Mouse (Mus musculus) testis, postnatal 10 days (tissue): Measurements from ENCODE around the gene Gmppa.

Experiments used
- DNase-seq: peaks from one replicate; pipeline ENCODE4 v3.0.0; 2021; ENCODE audit warnings: low spot score

Gene Gmppa

GRCm38 (mm10) chr1:75423780-75424390 lies 11.8 kb upstream of the Gmppa start:
- no peak for DNase-seq

GRCm38 (mm10) chr1:75425796-75426471 lies 9.8 kb upstream of the Gmppa start:
- DNase-seq, result peak; percentile 72

GRCm38 (mm10) chr1:75438782-75439181 lies 3.1 kb downstream of the Gmppa start:
- no peak for DNase-seq

- no peak for DNase-seq
Observed at GRCm38 (mm10) chr1:75440661-75441060, 4.9 kb downstream of the Gmppa start.

- DNase-seq, result no peak
Observed at GRCm38 (mm10) chr1:75441471-75441996, 5.8 kb downstream of the Gmppa start.

GRCm38 (mm10) chr1:75442171-75442570 lies 6.4 kb downstream of the Gmppa start:
- no peak for DNase-seq

GRCm38 (mm10) chr1:75442811-75443210 lies 7.1 kb downstream of the Gmppa start:
- no peak for DNase-seq

- DNase-seq, result no peak
Observed at GRCm38 (mm10) chr1:75443247-75444024, 7.7 kb downstream of the Gmppa start.

- no peak for DNase-seq
Observed at GRCm38 (mm10) chr1:75444208-75444607, 8.5 kb downstream of the Gmppa start.

- DNase-seq, result no peak
Observed at GRCm38 (mm10) chr1:75445141-75445701, 9.5 kb downstream of the Gmppa start.

GRCm38 (mm10) chr1:75445751-75446611 lies 10.3 kb downstream of the Gmppa start:
- peak; percentile 89 for DNase-seq

GRCm38 (mm10) chr1:75446656-75447055 lies 10.9 kb downstream of the Gmppa start:
- DNase-seq, result no peak

- DNase-seq, result no peak
Observed at GRCm38 (mm10) chr1:75447265-75448051, 11.7 kb downstream of the Gmppa start.

- no peak for DNase-seq
Observed at GRCm38 (mm10) chr1:75448052-75448431, 12.3 kb downstream of the Gmppa start.

- no peak for DNase-seq
Observed at GRCm38 (mm10) chr1:75448937-75449336, 13.2 kb downstream of the Gmppa start.

GRCm38 (mm10) chr1:75449377-75450135 lies 13.8 kb downstream of the Gmppa start:
- no peak for DNase-seq

- no peak for DNase-seq
Observed at GRCm38 (mm10) chr1:75450314-75451005, 14.7 kb downstream of the Gmppa start, which contains the start of gene Asic4. TSS of gene Asic4 (plus strand) at chr1:75450436.

- no peak for DNase-seq
Observed at GRCm38 (mm10) chr1:75451900-75452299, 16.2 kb downstream of the Gmppa start.

- DNase-seq, result no peak
Observed at GRCm38 (mm10) chr1:75455433-75455832, 19.7 kb downstream of the Gmppa start.
